7 mouse cellular contexts compared by ENCODE assay signal in genomic region chr5:68128421-68128820, GRCm38 (mm10).
DNase-seq lines count a peak whose midpoint lies in the region; ATAC-seq and TF ChIP-seq lines count a peak whose summit lies in the region.

No protein-coding gene starts in this region.

- peaks cover 5% of the 10 kb centered on the region for H3K4me1 ChIP-seq in liver, adult 2 months (ENCODE audit: control insufficient read depth, insufficient read depth, low read length)
- H3K4me1 ChIP-seq in liver, embryonic 12.5 days, result no peaks in the 10 kb centered on the region
- no peaks in the 10 kb centered on the region for H3K4me1 ChIP-seq in intestine, embryonic 16.5 days (ENCODE audit: control insufficient read depth, insufficient read depth, low read length)
- H3K4me1 ChIP-seq in neural tube, embryonic 12.5 days, result no peaks in the 10 kb centered on the region
- H3K4me1 ChIP-seq in thymus, adult 2 months (replicated peaks; ENCODE audit: control insufficient read depth, insufficient read depth, low read length), result no peaks in the 10 kb centered on the region

- no peak overlapping the region for H3K4me3 ChIP-seq in liver, adult 2 months (ENCODE audit: insufficient read depth, low read depth, low read length)
- no peak overlapping the region for H3K4me3 ChIP-seq in liver, embryonic 12.5 days
- no peak overlapping the region for H3K4me3 ChIP-seq in intestine, embryonic 16.5 days (ENCODE audit: low read length)
- no peak overlapping the region for H3K4me3 ChIP-seq in neural tube, embryonic 12.5 days
- H3K4me3 ChIP-seq in thymus, adult 2 months (ENCODE audit: control insufficient read depth, insufficient read depth, low read length), result no peak overlapping the region

- H3K4me2 ChIP-seq in liver, embryonic 12.5 days, result no peak overlapping the region
- no peak overlapping the region for H3K4me2 ChIP-seq in intestine, embryonic 16.5 days (ENCODE audit: low read depth, low read length)
- no peak overlapping the region for H3K4me2 ChIP-seq in neural tube, embryonic 12.5 days (replicated peaks)

- TF ChIP-seq POLR2A in liver, adult 2 months (IDR thresholded peaks at IDR 0.05; ENCODE audit: extremely low read depth, insufficient read depth, low read length), result no peak
- no peak for TF ChIP-seq POLR2A in thymus, adult 2 months (IDR thresholded peaks at IDR 0.05; ENCODE audit: control insufficient read depth, extremely low read depth, insufficient read depth, low read length, poor library complexity)

- no peaks in the 10 kb centered on the region for H3K9me3 ChIP-seq in liver, embryonic 12.5 days (replicated peaks)
- H3K9me3 ChIP-seq in intestine, embryonic 16.5 days (ENCODE audit: control insufficient read depth, low read length), result no peaks in the 10 kb centered on the region
- no peaks in the 10 kb centered on the region for H3K9me3 ChIP-seq in neural tube, embryonic 12.5 days

- DNase-seq in liver, adult 2 months (ENCODE audit: extremely low read depth, low read depth, low spot score), result peak; percentile 6
- peak; percentile 46 for DNase-seq in ZHBTc4 (ENCODE audit: low read depth, low spot score)
- no peak for DNase-seq in thymus, adult 2 months

- WGBS in liver, adult 2 months, result 13% methylated on average over 4 of the region's 4 CpGs
- WGBS in liver, embryonic 12.5 days (ENCODE audit: insufficient replicate concordance), result 6% methylated on average over 4 of the region's 4 CpGs
- WGBS in intestine, embryonic 16.5 days, result 12% methylated on average over 4 of the region's 4 CpGs
- WGBS in neural tube, embryonic 12.5 days, result 13% methylated on average over 4 of the region's 4 CpGs
- WGBS in thymus, adult 2 months, result 11% methylated on average over 4 of the region's 4 CpGs

- ATAC-seq in liver, embryonic 12.5 days, result no peak
- peak; percentile 83 for ATAC-seq in common myeloid progenitor, adult 5-6 weeks (replicated peaks; ENCODE audit: low read depth, poor library complexity, severe bottlenecking)
- ATAC-seq in intestine, embryonic 16.5 days, result peak; percentile 71
- ATAC-seq in neural tube, embryonic 12.5 days (ENCODE audit: low FRiP score, low read depth), result 0 out of 2 replicates have a peak, but pooled peaks have one; percentile 41

- no peaks in the 10 kb centered on the region for H3K79me2 ChIP-seq in liver, adult 2 months (ENCODE audit: control insufficient read depth, insufficient read depth, low read length)

- H3K27me3 ChIP-seq in liver, adult 2 months (ENCODE audit: control insufficient read depth, insufficient read depth, low read length), result no peaks in the 10 kb centered on the region
- H3K27me3 ChIP-seq in liver, embryonic 12.5 days (replicated peaks), result no peaks in the 10 kb centered on the region
- H3K27me3 ChIP-seq in intestine, embryonic 16.5 days (replicated peaks; ENCODE audit: control insufficient read depth, insufficient read depth, low read length), result no peaks in the 10 kb centered on the region
- no peaks in the 10 kb centered on the region for H3K27me3 ChIP-seq in neural tube, embryonic 12.5 days (replicated peaks)
- H3K27me3 ChIP-seq in thymus, adult 2 months (ENCODE audit: control insufficient read depth, insufficient read depth, low read length), result no peaks in the 10 kb centered on the region

- peak; percentile 50; the same call in 1 of the 2 replicates for TF ChIP-seq CTCF in liver, adult 2 months (IDR thresholded peaks at IDR 0.05; ENCODE audit: low read depth, low read length)
- TF ChIP-seq CTCF in thymus, adult 2 months (IDR thresholded peaks at IDR 0.05; ENCODE audit: borderline replicate concordance, control insufficient read depth, extremely low read depth, insufficient read depth, low read length, poor library complexity), result no peak

- no peak overlapping the region for H3K9ac ChIP-seq in liver, adult 2 months (ENCODE audit: low read depth, low read length)
- no peak overlapping the region for H3K9ac ChIP-seq in liver, embryonic 12.5 days
- H3K9ac ChIP-seq in intestine, embryonic 16.5 days (ENCODE audit: low read depth, low read length), result no peak overlapping the region
- no peak overlapping the region for H3K9ac ChIP-seq in neural tube, embryonic 12.5 days

- no peak overlapping the region for H3K27ac ChIP-seq in liver, adult 2 months (replicated peaks; ENCODE audit: insufficient read depth, low read depth, low read length)
- no peak overlapping the region for H3K27ac ChIP-seq in liver, embryonic 12.5 days
- no peak overlapping the region for H3K27ac ChIP-seq in intestine, embryonic 16.5 days (ENCODE audit: low read length)
- no peak overlapping the region for H3K27ac ChIP-seq in neural tube, embryonic 12.5 days
- H3K27ac ChIP-seq in thymus, adult 2 months (ENCODE audit: control insufficient read depth, insufficient read depth, low read length), result no peak overlapping the region

- H3K36me3 ChIP-seq in liver, adult 2 months (ENCODE audit: control insufficient read depth, insufficient read depth, low read length), result no peaks in the 10 kb centered on the region
- no peaks in the 10 kb centered on the region for H3K36me3 ChIP-seq in liver, embryonic 12.5 days
- no peaks in the 10 kb centered on the region for H3K36me3 ChIP-seq in intestine, embryonic 16.5 days (ENCODE audit: control insufficient read depth, insufficient read depth, low read length)
- H3K36me3 ChIP-seq in neural tube, embryonic 12.5 days, result no peaks in the 10 kb centered on the region
- H3K36me3 ChIP-seq in thymus, adult 2 months (ENCODE audit: control insufficient read depth, insufficient read depth, low read length), result no peaks in the 10 kb centered on the region
